Mouse (Mus musculus) midbrain, embryonic 16.5 days (tissue): ENCODE measurements at regions not wholly inside any gene's neighbourhood (a gene's known extent, or its start where the extent isn't known, plus 50 kb on each side); places are given as distances from the start of the nearest gene placed in this dataset.

Experiments used
- ATAC-seq: fragments of 200-750 bp; cut with Nextera tagmentation; 2 replicates; pipeline ENCODE4 v1.8.0; 2017; ENCODE audit warnings: moderate TSS enrichment
- H3K27ac ChIP-seq: fragments of 300-500 bp; sonication (generic); 2 replicates; pipeline ENCODE4 v1.5.1; 2014; ENCODE audit warnings: mild to moderate bottlenecking, low read length, mixed read lengths
- H3K27me3 ChIP-seq: fragments of 300-500 bp; sonication (generic); 2 replicates; pipeline ENCODE4 v1.6.1; 2014; ENCODE audit warnings: low read depth, low read length, mixed read lengths; ENCODE audit not compliant: control insufficient read depth, insufficient read depth
- H3K36me3 ChIP-seq: fragments of 300-500 bp; sonication (generic); 2 replicates; pipeline ENCODE4 v1.6.1; 2014; ENCODE audit warnings: mild to moderate bottlenecking, low read length, moderate library complexity, mixed read lengths; ENCODE audit not compliant: control insufficient read depth, insufficient read depth
- H3K4me1 ChIP-seq: fragments of 300-500 bp; sonication (generic); 2 replicates; pipeline ENCODE4 v1.6.1; 2014; ENCODE audit warnings: mild to moderate bottlenecking, low read length, mixed read lengths; ENCODE audit not compliant: control insufficient read depth, insufficient read depth
- H3K4me2 ChIP-seq: fragments of 300-500 bp; sonication (generic); 2 replicates; pipeline ENCODE4 v1.6.1; 2014; ENCODE audit warnings: mild to moderate bottlenecking, low read length, mixed read lengths
- H3K4me3 ChIP-seq: fragments of 300-500 bp; sonication (generic); 2 replicates; pipeline ENCODE4 v1.5.1; 2014; ENCODE audit warnings: low read depth, mild to moderate bottlenecking, low read length, moderate library complexity, mixed read lengths
- H3K9ac ChIP-seq: fragments of 300-500 bp; sonication (generic); 2 replicates; pipeline ENCODE4 v1.6.1; 2014; ENCODE audit warnings: low read depth, low read length, mixed read lengths
- H3K9me3 ChIP-seq: fragments of 300-500 bp; sonication (generic); replicated peaks from 2 replicates; pipeline ENCODE4 v1.6.1; 2014; ENCODE audit warnings: mild to moderate bottlenecking, low read length, mixed read lengths; ENCODE audit not compliant: control insufficient read depth, poor library complexity, severe bottlenecking
- WGBS: fragments of 180-500 bp; shearing (Covaris S2); extraction: QIAGEN DNeasy Blood & Tissue Kit; methylation state at CpG from one replicate; pipeline ENCODE4 v1.1.7; 2014; 5-methylcytosine and 5-hydroxymethylcytosine counted together

- Histone ChIP-seq H3K27ac (no peak overlapping the region), H3K9me3 (no peaks in the 10 kb centered on the region), H3K4me1 (no peaks in the 10 kb centered on the region), H3K27me3 (no peaks in the 10 kb centered on the region), H3K36me3 (no peaks in the 10 kb centered on the region), H3K9ac (no peak overlapping the region), H3K4me3 (no peak overlapping the region), H3K4me2 (no peak overlapping the region)
- WGBS, result 91% methylated on average over 4 of the region's 4 CpGs
- no peak for ATAC-seq
These were observed 50.9 kb upstream of the Cd2ap start for GRCm38 (mm10) chr17:42927320-42927719.
